Mouse (Mus musculus) G1E (cell line): Measurements from ENCODE around the gene Adipor2. TPM values are rescaled to one million over a fixed set of nuclear protein-coding genes. Genes with fewer than 3 reads are reported as not detected.

Experiments used
- ATAC-seq: 2 replicates; pipeline ENCODE4 v1.8.0; 2016; ENCODE audit warnings: mild to moderate bottlenecking; ENCODE audit not compliant: insufficient number of reproducible peaks, poor library complexity, low FRiP score, severe bottlenecking; ENCODE audit errors: extremely low read depth
- DNase-seq: peaks from one replicate; pipeline ENCODE4 v3.0.0; 2012; ENCODE audit warnings: low spot score
- H3K27me3 ChIP-seq: 2 replicates; pipeline ENCODE4 v1.6.1; 2012; ENCODE audit warnings: mild to moderate bottlenecking, low read length, inconsistent platforms; ENCODE audit not compliant: insufficient read depth
- H3K36me3 ChIP-seq: replicated peaks from 2 replicates; pipeline ENCODE3; 2012; ENCODE audit warnings: mild to moderate bottlenecking, inconsistent platforms
- H3K4me1 ChIP-seq: 2 replicates; pipeline ENCODE4 v1.6.1; 2012; ENCODE audit warnings: low read depth, low read length, inconsistent platforms, mixed read lengths; ENCODE audit not compliant: insufficient read depth
- H3K4me3 ChIP-seq: 2 replicates; pipeline ENCODE4 v1.5.1; 2012; ENCODE audit warnings: low read depth, mild to moderate bottlenecking, inconsistent platforms, low read length, moderate library complexity, mixed read lengths
- H3K9me3 ChIP-seq: replicated peaks from 2 replicates; pipeline ENCODE4 v1.6.1; 2012; ENCODE audit warnings: inconsistent platforms
- CTCF ChIP-seq: IDR thresholded peaks from 2 replicates; pipeline ENCODE4 v1.5.1; 2012; ENCODE audit warnings: low read depth, low read length, inconsistent platforms, mixed read lengths
- GATA1 ChIP-seq: IDR thresholded peaks from 2 replicates; pipeline ENCODE4 v1.6.1; 2012; ENCODE audit warnings: borderline replicate concordance, low read length, inconsistent platforms, mixed read lengths
- GATA2 ChIP-seq: IDR thresholded peaks from 2 replicates; pipeline ENCODE4 v1.6.1; 2012; ENCODE audit warnings: low read depth, low read length, inconsistent platforms, borderline replicate concordance
- POLR2AphosphoS5 ChIP-seq: IDR thresholded peaks from 2 replicates; pipeline ENCODE4 v1.6.1; 2012; ENCODE audit warnings: low read depth, low read length, inconsistent platforms; ENCODE audit not compliant: insufficient replicate concordance
- TAL1 ChIP-seq: conservative IDR thresholded peaks from 2 replicates; pipeline ENCODE4 v1.6.1; 2012; ENCODE audit warnings: low read depth, low read length, inconsistent platforms, mixed read lengths
- polyA plus RNA-seq: library from polyadenylated mRNA; stranded (reverse); fragments of >175 nt; gene quantifications from 2 replicates; pipeline ENCODE4 v1.2.3, GENCODE M21; 2012
- total RNA-seq, 2 experiments: library from RNA; stranded (forward) in 1 of 2; stranded (reverse) in 1 of 2; fragments of 200-1000 nt in 1 of 2; fragments of >200 nt in 1 of 2; fragmentation: Nextera tagmentation in 1 of 2; gene quantifications; 2 replicates each; pipeline ENCODE4 v1.2.3; 2014 to 2017

Gene Adipor2
- total and polyA plus RNA-seq, 3 experiments = 28.2 to 129 (median 97.8) TPM

DNA sequence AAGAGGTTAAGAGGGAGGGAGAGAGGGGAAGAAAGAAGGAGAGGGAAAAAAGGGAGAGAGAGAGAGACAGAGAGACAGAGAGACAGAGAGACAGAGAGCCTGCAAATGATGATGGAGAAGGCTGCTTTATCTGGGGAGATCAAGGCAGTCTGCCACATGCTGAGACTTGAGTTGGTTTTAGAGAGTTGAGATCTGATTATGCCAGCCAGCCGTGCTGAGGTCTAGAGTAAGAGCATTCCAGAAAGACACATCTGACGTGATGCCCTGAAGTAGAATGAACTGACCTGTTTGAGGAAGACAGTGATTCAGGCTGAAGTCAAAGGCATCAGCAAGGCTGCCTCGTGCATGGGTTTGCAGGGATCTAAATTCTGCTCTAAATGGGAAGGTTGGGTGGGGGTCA is 83.7 kb downstream of the Adipor2 start:
- H3K4me1 ChIP-seq = no peaks in the 10 kb centered on the region

DNA sequence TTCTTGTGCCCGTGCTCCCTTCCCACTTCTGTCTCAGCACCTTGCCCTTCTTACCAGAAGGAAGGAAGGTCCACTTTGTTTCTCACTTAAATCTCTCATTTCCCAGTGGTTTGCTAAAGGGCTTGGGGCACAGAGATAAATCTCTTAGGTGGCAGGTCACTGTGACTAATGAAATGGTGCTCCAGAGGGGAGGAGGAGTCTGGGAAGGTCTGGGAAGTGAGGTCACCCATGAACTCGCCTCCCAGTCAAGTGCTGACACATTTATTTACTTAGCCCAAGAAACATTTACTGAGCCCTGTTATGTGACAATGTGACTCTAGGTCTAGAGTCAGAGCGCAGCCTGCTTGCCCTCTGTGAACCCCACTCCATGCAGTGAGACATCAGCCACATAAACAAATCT is 84.3 kb downstream of the Adipor2 start:
- TF ChIP-seq CTCF (no peak), TAL1 (no peak), GATA2 (no peak), POLR2AphosphoS5 (no peak), GATA1 (no peak)
- Histone ChIP-seq H3K27me3 (peaks cover 45% of the 10 kb centered on the region), H3K36me3 (no peaks in the 10 kb centered on the region), H3K4me3 (no peak overlapping the region), H3K4me1 (no peaks in the 10 kb centered on the region), H3K9me3 (no peaks in the 10 kb centered on the region)
- ATAC-seq (no peak), DNase-seq (no peak)

More for the DNA sequence above, 83.7 kb downstream of the Adipor2 start:
- ATAC-seq = no peak
- Histone ChIP-seq H3K36me3 (no peaks in the 10 kb centered on the region), H3K9me3 (no peaks in the 10 kb centered on the region), H3K27me3 (peaks cover 44% of the 10 kb centered on the region), H3K4me3 (no peak overlapping the region)
- TF ChIP-seq GATA2 = no peak
- no peak for TF ChIP-seq CTCF
- no peak for TF ChIP-seq TAL1
- DNase-seq = no peak

DNA sequence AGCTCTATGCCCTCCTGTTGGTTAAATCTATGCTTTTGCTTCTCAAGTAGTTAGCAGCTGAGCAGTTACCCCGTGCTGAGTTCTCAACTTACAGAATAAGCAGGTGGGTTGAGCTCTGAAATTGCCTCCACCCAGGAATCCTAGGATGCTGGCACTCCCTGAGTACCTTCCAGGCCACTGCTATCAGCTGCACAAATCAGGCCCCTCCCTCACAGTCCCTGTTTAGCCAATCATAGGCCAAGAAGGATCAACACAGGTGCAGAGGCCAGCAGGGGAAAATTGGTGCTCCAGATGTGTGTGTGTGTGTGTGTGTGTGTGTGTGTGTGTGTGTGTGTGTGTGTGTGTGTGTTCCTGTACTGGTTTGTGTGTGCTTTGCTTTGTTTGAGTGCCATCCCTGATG is 85.4 kb downstream of the Adipor2 start:
- H3K27me3 ChIP-seq = peaks cover 47% of the 10 kb centered on the region
- no peaks in the 10 kb centered on the region for H3K4me1 ChIP-seq
- H3K4me3 ChIP-seq = no peak overlapping the region
- TF ChIP-seq TAL1 = no peak
- no peak for TF ChIP-seq GATA1
- TF ChIP-seq GATA2 = no peak
- no peak for TF ChIP-seq CTCF
- TF ChIP-seq POLR2AphosphoS5 = no peak
- ATAC-seq = no peak
- H3K9me3 ChIP-seq = no peaks in the 10 kb centered on the region
- H3K36me3 ChIP-seq = no peaks in the 10 kb centered on the region
- DNase-seq = no peak

DNA sequence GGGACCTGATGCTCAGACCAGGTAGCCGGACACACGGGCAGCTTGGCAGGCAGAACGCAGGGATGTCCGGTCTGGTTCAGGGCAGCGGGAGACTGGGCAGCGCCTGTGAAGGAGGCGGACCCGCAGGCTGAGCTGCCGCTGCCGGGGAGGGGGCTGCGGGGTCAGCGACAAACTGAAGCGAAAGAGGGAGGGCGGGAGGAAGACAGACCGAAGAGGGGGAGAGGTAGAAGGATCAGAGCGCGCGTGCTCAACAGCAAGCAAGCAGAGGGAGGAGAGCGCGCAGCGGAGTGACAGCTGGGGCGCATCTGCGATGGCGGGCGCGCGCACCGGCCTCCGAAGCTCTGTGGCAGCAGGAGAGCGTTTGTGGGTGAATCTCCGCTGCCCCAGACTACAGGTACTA is 87.0 kb downstream of the Adipor2 start, which contains the start of gene Lrtm2:
Gene Lrtm2 (minus strand): TSS at position 261 of the 400 bp plus-strand sequence.
- no peaks in the 10 kb centered on the region for H3K4me1 ChIP-seq
- H3K27me3 ChIP-seq = peaks cover 43% of the 10 kb centered on the region
- H3K4me3 ChIP-seq = no peak within 1 kb of the TSS
- TF ChIP-seq TAL1 (no peak), GATA2 (no peak), POLR2AphosphoS5 (no peak), GATA1 (no peak), CTCF (no peak)
- DNase-seq (no peak), ATAC-seq (no peak)
- H3K36me3 ChIP-seq = no peaks in the 10 kb centered on the region
- no peaks in the 10 kb centered on the region for H3K9me3 ChIP-seq

DNA sequence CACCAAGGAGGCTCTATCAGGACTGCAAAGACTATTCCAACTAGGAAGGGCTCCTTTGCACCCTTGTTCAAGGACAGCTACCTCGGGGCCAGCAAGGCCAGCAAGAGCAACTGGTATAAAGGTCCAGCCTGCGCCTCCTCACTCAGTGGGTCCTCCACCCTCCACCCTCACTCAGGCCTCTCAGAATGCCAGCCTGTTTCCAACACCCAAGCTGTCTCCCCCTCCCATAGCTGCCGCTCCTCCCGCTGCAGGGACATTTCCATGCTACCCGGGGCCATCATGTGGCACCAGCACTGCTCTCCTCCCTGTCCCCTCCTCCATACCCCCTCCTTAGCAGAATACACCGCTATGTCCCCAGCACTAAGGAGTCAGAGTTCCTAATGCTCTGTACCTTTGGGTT is 87.6 kb downstream of the Adipor2 start:
- no peak for ATAC-seq
- H3K36me3 ChIP-seq = no peaks in the 10 kb centered on the region
- no peak for TF ChIP-seq CTCF
- TF ChIP-seq GATA1 = no peak
- no peak for TF ChIP-seq TAL1
- TF ChIP-seq GATA2 = no peak
- no peak for TF ChIP-seq POLR2AphosphoS5
- no peaks in the 10 kb centered on the region for H3K9me3 ChIP-seq
- H3K4me1 ChIP-seq = no peaks in the 10 kb centered on the region
- no peak overlapping the region for H3K4me3 ChIP-seq
- DNase-seq = no peak
- peaks cover 46% of the 10 kb centered on the region for H3K27me3 ChIP-seq

DNA sequence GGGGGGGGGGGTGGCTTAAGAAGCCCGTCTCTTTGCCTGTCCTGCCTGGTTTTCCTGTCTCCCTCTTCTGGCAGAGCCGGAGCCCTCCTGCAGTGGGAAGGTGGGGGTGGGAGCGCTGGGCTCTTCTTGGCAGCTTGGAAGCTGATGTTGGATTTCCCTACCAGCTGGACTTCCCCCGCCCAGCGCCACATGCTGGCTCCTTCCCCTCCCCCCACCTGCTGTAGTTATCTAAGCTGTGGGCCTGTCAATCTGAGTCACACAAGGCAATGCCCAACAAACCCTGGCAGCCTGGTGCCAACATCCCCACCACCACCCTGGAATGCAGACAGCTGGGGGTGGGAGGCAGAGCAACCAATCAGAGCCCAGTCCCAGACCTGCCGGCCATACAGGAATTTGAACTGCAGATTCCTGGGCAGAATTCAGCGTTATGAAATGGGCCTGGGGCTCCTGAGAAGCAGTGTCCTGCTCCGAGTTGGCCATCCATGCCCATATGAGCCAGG is 88.2 kb downstream of the Adipor2 start:
- DNase-seq = no peak
- TF ChIP-seq GATA1 (no peak), POLR2AphosphoS5 (no peak), GATA2 (no peak), TAL1 (no peak), CTCF (no peak)
- Histone ChIP-seq H3K36me3 (no peaks in the 10 kb centered on the region), H3K27me3 (peaks cover 49% of the 10 kb centered on the region), H3K4me3 (no peak overlapping the region), H3K9me3 (no peaks in the 10 kb centered on the region), H3K4me1 (no peaks in the 10 kb centered on the region)
- no peak for ATAC-seq

DNA sequence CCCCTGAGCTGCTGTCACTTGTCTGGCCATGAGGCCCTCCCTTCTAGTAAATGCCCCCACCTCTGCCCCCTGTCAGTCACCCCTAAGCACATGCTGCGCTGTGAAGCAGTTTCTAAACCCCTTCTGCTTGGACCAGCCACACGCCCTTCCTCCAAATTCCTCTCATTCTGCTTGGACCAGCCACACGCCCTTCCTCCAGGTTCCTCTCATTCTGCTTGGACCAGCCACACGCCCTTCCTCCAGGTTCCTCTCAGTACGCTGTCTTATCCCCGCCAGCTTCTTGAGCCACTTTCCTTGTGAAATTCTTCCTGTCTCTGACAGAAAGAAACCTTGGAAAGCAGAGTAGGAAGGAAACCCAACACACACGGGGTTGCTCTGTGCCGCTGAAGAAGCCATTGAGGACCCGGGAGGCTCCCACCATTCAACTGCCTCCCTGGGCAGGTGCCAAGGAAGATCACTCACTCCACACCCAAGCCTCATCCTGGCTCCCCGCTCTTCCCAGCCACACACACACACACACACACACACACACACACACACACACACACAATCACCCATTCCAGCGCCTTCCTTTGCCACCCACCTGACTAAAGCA is 88.9 kb downstream of the Adipor2 start:
- Histone ChIP-seq H3K27me3 (peaks cover 50% of the 10 kb centered on the region), H3K4me1 (no peaks in the 10 kb centered on the region), H3K4me3 (no peak overlapping the region), H3K36me3 (no peaks in the 10 kb centered on the region), H3K9me3 (no peaks in the 10 kb centered on the region)
- no peak for ATAC-seq
- no peak for DNase-seq
- TF ChIP-seq CTCF = no peak
- TF ChIP-seq GATA1 = no peak
- TF ChIP-seq POLR2AphosphoS5 = no peak
- no peak for TF ChIP-seq TAL1
- TF ChIP-seq GATA2 = no peak
